Comparison of ENCODE assay signal across 26 mouse cellular contexts in genomic region chr1:137587481-137588228, GRCm38 (mm10).
DNase-seq lines count a peak whose midpoint lies in the region; ATAC-seq and TF ChIP-seq lines count a peak whose summit lies in the region.
"Had no signal": no experiment of that assay in that cellular context is flagged by ENCODE, and none has a peak within 500 bp of the region (broad histone marks: within the 10 kb centered on the region; RNA-seq: fewer than 3 reads in every experiment).

No protein-coding gene starts in this region.

- H3K4me1 ChIP-seq in cerebellum, adult 2 months (ENCODE audit: control insufficient read depth, insufficient read depth, low read length), result peaks cover 27% of the 10 kb centered on the region
- H3K4me1 ChIP-seq in heart, embryonic 15.5 days (replicated peaks), result peaks cover 17% of the 10 kb centered on the region
- H3K4me1 ChIP-seq: embryonic facial prominence, embryonic 15.5 days; forebrain, embryonic 15.5 days; liver, embryonic 12.5 days; neural tube, embryonic 15.5 days had no signal

- H3K9me3 ChIP-seq in heart, embryonic 15.5 days (replicated peaks), result no peaks in the 10 kb centered on the region
- H3K9me3 ChIP-seq: embryonic facial prominence, embryonic 15.5 days; forebrain, embryonic 15.5 days; limb, embryonic 13.5 days; liver, embryonic 12.5 days; neural tube, embryonic 15.5 days had no signal

- no peaks in the 10 kb centered on the region for H3K36me3 ChIP-seq in heart, embryonic 15.5 days
- H3K36me3 ChIP-seq: embryonic facial prominence, embryonic 15.5 days; forebrain, embryonic 15.5 days; limb, embryonic 13.5 days; liver, embryonic 12.5 days; neural tube, embryonic 15.5 days had no signal

- H3K4me2 ChIP-seq in heart, embryonic 15.5 days, result no peak overlapping the region
- H3K4me2 ChIP-seq: embryonic facial prominence, embryonic 15.5 days; forebrain, embryonic 15.5 days; limb, embryonic 13.5 days; liver, embryonic 12.5 days; midbrain, embryonic 11.5 days; neural tube, embryonic 15.5 days had no signal

- DNase-seq in cerebellum, adult 2 months, result peak; percentile 37 to 56
- no peak for DNase-seq in cerebellum, postnatal 4 days (ENCODE audit: low spot score in 2 of 2)
- no peak for DNase-seq in heart, adult 8-10 months (ENCODE audit: low spot score)
- DNase-seq in WW6 (ENCODE audit: low read depth, low spot score) (peak; percentile 24), adipocyte (ENCODE audit: low spot score) (no peak)
- DNase-seq in cerebellum, postnatal 36 days, result peak; percentile 15 to 22
- DNase-seq in adrenal gland, adult 2 months, result no peak
- DNase-seq: adrenal gland, postnatal 36 days; gastrocnemius, postnatal 14 days; kidney, adult 9 months; kidney, postnatal 25 days; lung, adult 18-20 months; lung, postnatal 14 days; thymus, adult 2 months; thymus, postnatal 4 days had no signal

- H3K4me3 ChIP-seq in cerebellum, adult 2 months (replicated peaks; ENCODE audit: insufficient read depth, low read depth, low read length), result no peak overlapping the region
- no peak overlapping the region for H3K4me3 ChIP-seq in heart, embryonic 15.5 days
- H3K4me3 ChIP-seq: embryonic facial prominence, embryonic 15.5 days; forebrain, embryonic 15.5 days; layer of hippocampus, adult 2 months; limb, embryonic 13.5 days; liver, embryonic 12.5 days; neural tube, embryonic 15.5 days had no signal

- no peak overlapping the region for H3K9ac ChIP-seq in heart, embryonic 15.5 days
- H3K9ac ChIP-seq: embryonic facial prominence, embryonic 15.5 days; forebrain, embryonic 15.5 days; limb, embryonic 13.5 days; liver, embryonic 12.5 days; neural tube, embryonic 15.5 days had no signal

- H3K27me3 ChIP-seq in cerebellum, adult 2 months (ENCODE audit: control insufficient read depth, insufficient read depth, low read length), result no peaks in the 10 kb centered on the region
- no peaks in the 10 kb centered on the region for H3K27me3 ChIP-seq in heart, embryonic 15.5 days
- H3K27me3 ChIP-seq: embryonic facial prominence, embryonic 15.5 days; forebrain, embryonic 15.5 days; limb, embryonic 13.5 days; liver, embryonic 12.5 days; neural tube, embryonic 15.5 days had no signal

- ATAC-seq in heart, embryonic 15.5 days (replicated peaks; ENCODE audit: insufficient number of reproducible peaks, insufficient read depth, low FRiP score, low read depth), result no peak
- ATAC-seq: CD4-positive, CD25-positive, alpha-beta regulatory T cell, adult 4 months; forebrain, embryonic 15.5 days; hindbrain, postnatal 0 days; intestine, embryonic 16.5 days; liver, embryonic 12.5 days had no signal

- H3K27ac ChIP-seq in cerebellum, adult 2 months (ENCODE audit: insufficient read depth, low read length), result peak overlapping the region; percentile 82
- peak overlapping the region; percentile 66 for H3K27ac ChIP-seq in heart, embryonic 15.5 days
- H3K27ac ChIP-seq: embryonic facial prominence, embryonic 15.5 days; forebrain, embryonic 15.5 days; hindbrain, postnatal 0 days; layer of hippocampus, adult 2 months; limb, embryonic 13.5 days; liver, embryonic 12.5 days; neural tube, embryonic 15.5 days had no signal

- WGBS in cerebellum, adult 2 months, result 69% methylated on average over 12 of the region's 12 CpGs
- WGBS in heart, embryonic 15.5 days, result 89% methylated on average over 12 of the region's 12 CpGs

- no peak for TF ChIP-seq POLR2A in cerebellum, adult 2 months (IDR thresholded peaks at IDR 0.05; ENCODE audit: borderline replicate concordance, insufficient read depth, low read length)

- TF ChIP-seq CTCF in cerebellum, adult 2 months (IDR thresholded peaks at IDR 0.05; ENCODE audit: borderline replicate concordance, insufficient read depth, low read depth, low read length), result no peak

Comparison
In these comparisons a context has a peak if more than half of its experiments do, and no peak if none do; other contexts are left out.
1. DNase-seq: peak in cerebellum, adult 2 months (2 of 2), WW6 (single experiment) and cerebellum, postnatal 36 days (2 of 2); none in cerebellum, postnatal 4 days (0 of 2), heart, adult 8-10 months (single experiment), adrenal gland, adult 2 months (single experiment) and adipocyte (single experiment).